22 mouse cellular contexts compared by ENCODE assay signal in genomic region chr1:131299240-131299639, GRCm38 (mm10). TPM values are rescaled to one million over a fixed set of nuclear protein-coding genes. Genes with fewer than 3 reads are reported as not detected.
A peak's percentile ranks its signal among the peaks of the same experiment; 100 is the strongest.
DNase-seq lines count a peak whose midpoint lies in the region; ATAC-seq lines count a peak whose summit lies in the region.
"Had no signal": no experiment of that assay in that cellular context is flagged by ENCODE, and none has a peak within 500 bp of the region (broad histone marks: within the 10 kb centered on the region; RNA-seq: fewer than 3 reads in every experiment).

No protein-coding gene starts in this region.

- peaks cover 12% of the 10 kb centered on the region; the same call in 1 of the 2 replicates for H3K4me1 ChIP-seq in hindbrain, embryonic 13.5 days (replicated peaks)
- H3K4me1 ChIP-seq in hindbrain, embryonic 14.5 days (replicated peaks; ENCODE audit: control insufficient read depth, insufficient read depth, low read length): no peaks in the 10 kb centered on the region
- H3K4me1 ChIP-seq in limb, embryonic 15.5 days: 0 out of 2 replicates have a peak, but pooled peaks cover 3% of the 10 kb centered on the region
- no peaks in the 10 kb centered on the region for H3K4me1 ChIP-seq in limb, embryonic 10.5 days
- H3K4me1 ChIP-seq in neural tube, embryonic 15.5 days: peaks cover 12% of the 10 kb centered on the region
- H3K4me1 ChIP-seq: embryonic facial prominence, embryonic 12.5 days; liver, embryonic 15.5 days had no signal

- 0 out of 2 replicates have a peak overlapping the region, but pooled peaks have one; percentile 2 for H3K27ac ChIP-seq in hindbrain, embryonic 13.5 days
- H3K27ac ChIP-seq in hindbrain, embryonic 14.5 days: no peak overlapping the region
- H3K27ac ChIP-seq in limb, embryonic 15.5 days: peak overlapping the region; percentile 4; the same call in 1 of the 2 replicates
- H3K27ac ChIP-seq in limb, embryonic 10.5 days: no peak overlapping the region
- peak overlapping the region; percentile 58; the same call in 1 of the 2 replicates for H3K27ac ChIP-seq in neural tube, embryonic 15.5 days (replicated peaks)
- H3K27ac ChIP-seq: embryonic facial prominence, embryonic 12.5 days; kidney, postnatal 0 days; liver, embryonic 15.5 days had no signal

- no peaks in the 10 kb centered on the region for H3K9me3 ChIP-seq in hindbrain, embryonic 13.5 days
- H3K9me3 ChIP-seq in hindbrain, embryonic 14.5 days (ENCODE audit: control insufficient read depth, low read length): no peaks in the 10 kb centered on the region
- H3K9me3 ChIP-seq in limb, embryonic 15.5 days: no peaks in the 10 kb centered on the region
- H3K9me3 ChIP-seq in limb, embryonic 10.5 days (replicated peaks): no peaks in the 10 kb centered on the region
- no peaks in the 10 kb centered on the region for H3K9me3 ChIP-seq in neural tube, embryonic 15.5 days (replicated peaks)
- H3K9me3 ChIP-seq: embryonic facial prominence, embryonic 12.5 days; liver, embryonic 15.5 days had no signal

- DNase-seq in cerebellum, adult 9-10 months: peak; percentile 36
- DNase-seq in hindbrain, embryonic 14.5 days (ENCODE audit: low spot score): no peak
- DNase-seq in limb, embryonic 10.5 days (ENCODE audit: low spot score): no peak
- DNase-seq: adrenal gland, postnatal 25 days; embryo, embryonic 11 days; gastrocnemius, postnatal 25 days; heart, adult 18-20 months; heart, postnatal 10 days; lung, embryonic 14.5 days; lung, postnatal 14 days; midbrain, embryonic 14.5 days had no signal

- 52% methylated on average over 3 of the region's 3 CpGs for WGBS in hindbrain, embryonic 13.5 days
- 39% methylated on average over 3 of the region's 3 CpGs for WGBS in hindbrain, embryonic 14.5 days
- WGBS in limb, embryonic 15.5 days: 73% methylated on average over 3 of the region's 3 CpGs
- WGBS in limb, embryonic 10.5 days: 68% methylated on average over 3 of the region's 3 CpGs
- 15% methylated on average over 3 of the region's 3 CpGs for WGBS in neural tube, embryonic 15.5 days

- ATAC-seq in cerebellum, adult (ENCODE audit: insufficient number of reproducible peaks, low FRiP score, low TSS enrichment): no peak
- no peak for ATAC-seq in hindbrain, embryonic 13.5 days (ENCODE audit: low FRiP score)
- ATAC-seq in hindbrain, embryonic 14.5 days (ENCODE audit: low FRiP score): no peak
- ATAC-seq in limb, embryonic 15.5 days (ENCODE audit: insufficient number of reproducible peaks, low FRiP score, low TSS enrichment, low read depth): no peak
- no peak for ATAC-seq in neural tube, embryonic 15.5 days (ENCODE audit: low FRiP score)
- ATAC-seq: CD4-positive, CD25-positive, alpha-beta regulatory T cell, adult 4 months; forebrain, embryonic 14.5 days; intestine, embryonic 16.5 days had no signal

- H3K27me3 ChIP-seq in hindbrain, embryonic 13.5 days: no peaks in the 10 kb centered on the region
- H3K27me3 ChIP-seq in hindbrain, embryonic 14.5 days (ENCODE audit: control insufficient read depth, insufficient read depth, low read length): no peaks in the 10 kb centered on the region
- H3K27me3 ChIP-seq in limb, embryonic 15.5 days: no peaks in the 10 kb centered on the region
- no peaks in the 10 kb centered on the region for H3K27me3 ChIP-seq in limb, embryonic 10.5 days (ENCODE audit: low read depth, poor library complexity, severe bottlenecking)
- no peaks in the 10 kb centered on the region for H3K27me3 ChIP-seq in neural tube, embryonic 15.5 days (replicated peaks)
- H3K27me3 ChIP-seq: embryonic facial prominence, embryonic 12.5 days; liver, embryonic 15.5 days had no signal

- H3K4me3 ChIP-seq in hindbrain, embryonic 13.5 days: no peak overlapping the region
- H3K4me3 ChIP-seq in hindbrain, embryonic 14.5 days (replicated peaks; ENCODE audit: low read length): no peak overlapping the region
- H3K4me3 ChIP-seq in limb, embryonic 15.5 days: no peak overlapping the region
- no peak overlapping the region for H3K4me3 ChIP-seq in limb, embryonic 10.5 days
- H3K4me3 ChIP-seq in neural tube, embryonic 15.5 days (replicated peaks): no peak overlapping the region
- H3K4me3 ChIP-seq: embryonic facial prominence, embryonic 12.5 days; liver, embryonic 15.5 days had no signal

- no peak overlapping the region for H3K4me2 ChIP-seq in hindbrain, embryonic 13.5 days
- H3K4me2 ChIP-seq in hindbrain, embryonic 14.5 days (replicated peaks): no peak overlapping the region
- H3K4me2 ChIP-seq in limb, embryonic 15.5 days: no peak overlapping the region
- H3K4me2 ChIP-seq in neural tube, embryonic 15.5 days: no peak overlapping the region
- H3K4me2 ChIP-seq: embryonic facial prominence, embryonic 12.5 days; heart, embryonic 11.5 days; liver, embryonic 15.5 days; lung, embryonic 14.5 days had no signal

- H3K36me3 ChIP-seq in hindbrain, embryonic 13.5 days: peaks cover 55% of the 10 kb centered on the region
- peaks cover 65% of the 10 kb centered on the region for H3K36me3 ChIP-seq in hindbrain, embryonic 14.5 days (replicated peaks; ENCODE audit: control insufficient read depth, insufficient read depth)
- H3K36me3 ChIP-seq in limb, embryonic 15.5 days: peaks cover 53% of the 10 kb centered on the region
- H3K36me3 ChIP-seq in limb, embryonic 10.5 days: peaks cover 68% of the 10 kb centered on the region
- H3K36me3 ChIP-seq in neural tube, embryonic 15.5 days: peaks cover 38% of the 10 kb centered on the region

- no peak overlapping the region for H3K9ac ChIP-seq in hindbrain, embryonic 13.5 days
- no peak overlapping the region for H3K9ac ChIP-seq in hindbrain, embryonic 14.5 days
- H3K9ac ChIP-seq in limb, embryonic 15.5 days: no peak overlapping the region
- H3K9ac ChIP-seq in neural tube, embryonic 15.5 days (replicated peaks): no peak overlapping the region
- H3K9ac ChIP-seq: embryonic facial prominence, embryonic 12.5 days; liver, embryonic 15.5 days; lung, embryonic 14.5 days had no signal

RNA-seq across cellular contexts. Expression of gene Ikbke, which starts 19.8 kb away (rescaled TPM):
- 0.66 and 0.92 TPM in 2 replicates for polyA plus RNA-seq in hindbrain, embryonic 13.5 days (2015; fragmentation: Nextera tagmentation; extraction: Ambion mirVana)
- polyA plus RNA-seq in hindbrain, embryonic 14.5 days (2014; fragmentation: Nextera tagmentation; extraction: Ambion mirVana): 0.81 and 1.4 TPM in 2 replicates
- polyA plus RNA-seq in limb, embryonic 15.5 days (2015; fragmentation: Nextera tagmentation; extraction: Ambion mirVana): 7.1 and 7.3 TPM in 2 replicates
- 1.3 TPM in 2 replicates for polyA plus RNA-seq in limb, embryonic 10.5 days (2016; fragmentation: Nextera tagmentation; extraction: Ambion mirVana)
- polyA plus RNA-seq in neural tube, embryonic 15.5 days (2015; fragmentation: Nextera tagmentation; extraction: Ambion mirVana): 0.88 and 3.7 TPM in 2 replicates

RNA-seq across cellular contexts. Expression of gene Rassf5, which starts 54.2 kb away (rescaled TPM):
- polyA plus RNA-seq in hindbrain, embryonic 13.5 days (2015; fragmentation: Nextera tagmentation; extraction: Ambion mirVana): 2.6 TPM in 2 replicates
- 4.0 and 5.0 TPM in 2 replicates for polyA plus RNA-seq in hindbrain, embryonic 14.5 days (2014; fragmentation: Nextera tagmentation; extraction: Ambion mirVana)
- 6.1 and 6.3 TPM in 2 replicates for polyA plus RNA-seq in limb, embryonic 15.5 days (2015; fragmentation: Nextera tagmentation; extraction: Ambion mirVana)
- 1.2 and 1.3 TPM in 2 replicates for polyA plus RNA-seq in limb, embryonic 10.5 days (2016; fragmentation: Nextera tagmentation; extraction: Ambion mirVana)
- 5.6 and 15.8 TPM in 2 replicates for polyA plus RNA-seq in neural tube, embryonic 15.5 days (2015; fragmentation: Nextera tagmentation; extraction: Ambion mirVana)

Comparison
In these comparisons a context has a peak if more than half of its experiments do, and no peak if none do; other contexts are left out.
1. H3K27ac ChIP-seq: peak in hindbrain, embryonic 13.5 days (single experiment), limb, embryonic 15.5 days (single experiment) and neural tube, embryonic 15.5 days (single experiment); none in hindbrain, embryonic 14.5 days (single experiment) and limb, embryonic 10.5 days (single experiment).